Mouse (Mus musculus): ENCODE results near the gene Nrip2.

The Nrip2 gene

GRCm38 (mm10) chr6:128437731-128438316, 38.7 kb downstream of the Nrip2 start:
- DNase-seq (ENCODE audit: low spot score in 2 of 2), result peak; percentile 36 to 37

GRCm38 (mm10) chr6:128438317-128438870, 39.3 kb downstream of the Nrip2 start, which contains the start of gene Fkbp4:
Gene Fkbp4 (minus strand): TSS chr6:128438677.
- peak; percentile 87 to 89 for DNase-seq (ENCODE audit: low spot score in 2 of 2)

- DNase-seq (ENCODE audit: low spot score in 2 of 2), result no peak
Observed at GRCm38 (mm10) chr6:128438871-128439341, 39.8 kb downstream of the Nrip2 start.

GRCm38 (mm10) chr6:128440238-128440637, 41.1 kb downstream of the Nrip2 start:
- DNase-seq (ENCODE audit: low spot score in 2 of 2), result no peak

GRCm38 (mm10) chr6:128445761-128446535, 46.9 kb downstream of the Nrip2 start:
- DNase-seq (ENCODE audit: low spot score in 2 of 2), result no peak

GRCm38 (mm10) chr6:128447063-128447462, 48.0 kb downstream of the Nrip2 start:
- no peak for DNase-seq (ENCODE audit: low spot score in 2 of 2)

- DNase-seq (ENCODE audit: low spot score in 2 of 2), result no peak
Observed at GRCm38 (mm10) chr6:128455835-128456605, 56.9 kb downstream of the Nrip2 start.

GRCm38 (mm10) chr6:128457186-128457585, 58.1 kb downstream of the Nrip2 start:
- no peak for DNase-seq (ENCODE audit: low spot score in 2 of 2)

- no peak for DNase-seq (ENCODE audit: low spot score in 2 of 2)
Observed at GRCm38 (mm10) chr6:128460321-128460720, 61.2 kb downstream of the Nrip2 start.

- no peak for DNase-seq (ENCODE audit: low spot score in 2 of 2)
Observed at GRCm38 (mm10) chr6:128460729-128461503, 61.8 kb downstream of the Nrip2 start.

GRCm38 (mm10) chr6:128461606-128462005, 62.5 kb downstream of the Nrip2 start:
- no peak for DNase-seq (ENCODE audit: low spot score in 2 of 2)

GRCm38 (mm10) chr6:128464996-128465395, 65.9 kb downstream of the Nrip2 start:
- DNase-seq (ENCODE audit: low spot score in 2 of 2), result no peak

Data from right cerebral cortex, postnatal 36 days (tissue).